Mouse (Mus musculus) C2C12 (cell line): ENCODE measurements around the gene Gm20388. TPM values are rescaled to one million over a fixed set of nuclear protein-coding genes. Genes with fewer than 3 reads are reported as not detected.

Source experiments
- H3K27me3 ChIP-seq: one replicate; pipeline ENCODE4 v1.6.1; 2011; ENCODE audit not compliant: control insufficient read depth, insufficient read depth, insufficient read length
- H3K36me3 ChIP-seq: one replicate; pipeline ENCODE4 v1.6.1; 2011; ENCODE audit not compliant: control insufficient read depth, insufficient read depth
- H3K4me3 ChIP-seq: one replicate; pipeline ENCODE4 v1.5.1; 2011; ENCODE audit warnings: mild to moderate bottlenecking, control low read depth; ENCODE audit not compliant: poor library complexity, insufficient read depth, severe bottlenecking
- H3K79me2 ChIP-seq: one replicate; pipeline ENCODE4 v1.6.1; 2011; ENCODE audit not compliant: control insufficient read depth, insufficient read depth
- H3K79me3 ChIP-seq: one replicate; pipeline ENCODE4 v1.6.1; 2011; ENCODE audit warnings: low read depth, control low read depth
- H3ac ChIP-seq: one replicate; pipeline ENCODE3; 2011; ENCODE audit warnings: low read depth; ENCODE audit not compliant: control insufficient read depth, insufficient read length
- CEBPB ChIP-seq: IDR thresholded peaks from one replicate; pipeline ENCODE4 v1.6.1; 2011; ENCODE audit warnings: low read depth, mild to moderate bottlenecking, control low read depth, moderate library complexity
- CTCF ChIP-seq: IDR thresholded peaks from one replicate; pipeline ENCODE4 v1.5.1; 2011; ENCODE audit not compliant: control insufficient read depth, insufficient read depth, insufficient read length
- FOSL1 ChIP-seq: IDR thresholded peaks from one replicate; pipeline ENCODE4 v1.8.0; 2011; ENCODE audit warnings: mild to moderate bottlenecking, low read length; ENCODE audit not compliant: poor library complexity, insufficient read depth, severe bottlenecking
- MAX ChIP-seq: IDR thresholded peaks from one replicate; pipeline ENCODE4 v1.6.1; 2011; ENCODE audit warnings: mild to moderate bottlenecking, control low read depth
- MYOD1 ChIP-seq: IDR thresholded peaks from one replicate; pipeline ENCODE4 v1.6.1; 2011; ENCODE audit warnings: low read depth; ENCODE audit not compliant: control insufficient read depth, insufficient read length
- MYOG ChIP-seq: IDR thresholded peaks from one replicate; pipeline ENCODE4 v1.6.1; 2011; ENCODE audit not compliant: control insufficient read depth, insufficient read length; ENCODE audit errors: extremely low read depth
- USF1 ChIP-seq: IDR thresholded peaks from one replicate; pipeline ENCODE4 v1.6.1; 2011; ENCODE audit warnings: low read depth, mild to moderate bottlenecking, control low read depth, moderate library complexity
- polyA plus RNA-seq: library from polyadenylated mRNA; unstranded; fragments of >200 nt; fragmentation: generic; extraction: Trizol; gene quantifications from one replicate; pipeline ENCODE4 v1.2.1, GENCODE M21; 2012; ENCODE audit warnings: missing spikeins

Gene Gm20388
- polyA plus RNA-seq, 1 experiment: 15.0 TPM

DNA sequence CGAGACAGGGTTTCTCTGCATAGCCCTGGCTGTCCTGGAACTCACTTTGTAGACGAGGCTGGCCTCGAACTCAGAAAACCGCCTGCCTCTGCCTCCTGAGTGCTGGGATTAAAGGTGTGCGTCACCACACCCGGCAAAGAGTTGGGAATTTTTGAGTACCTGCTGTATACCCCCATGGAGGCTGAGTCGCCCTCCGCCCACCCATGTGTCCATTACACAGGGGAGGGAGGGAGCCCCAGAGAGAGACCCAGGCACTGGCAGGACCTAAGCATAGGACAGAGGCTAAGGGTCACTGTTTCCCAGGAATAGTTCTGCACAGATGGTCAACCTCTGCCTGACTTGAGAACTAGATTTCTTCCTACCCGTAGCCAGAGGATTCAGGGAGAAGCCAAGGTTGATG, 596.6 kb downstream of the Gm20388 start:
- H3K79me2 ChIP-seq: peaks cover 56% of the 10 kb centered on the region
- TF ChIP-seq MYOG (no peak), CEBPB (no peak)
- peaks cover 3% of the 10 kb centered on the region for H3K79me3 ChIP-seq
- H3K36me3 ChIP-seq: no peaks in the 10 kb centered on the region
- H3K27me3 ChIP-seq: no peaks in the 10 kb centered on the region
- no peak overlapping the region for H3K4me3 ChIP-seq
- no peak overlapping the region for H3ac ChIP-seq

DNA sequence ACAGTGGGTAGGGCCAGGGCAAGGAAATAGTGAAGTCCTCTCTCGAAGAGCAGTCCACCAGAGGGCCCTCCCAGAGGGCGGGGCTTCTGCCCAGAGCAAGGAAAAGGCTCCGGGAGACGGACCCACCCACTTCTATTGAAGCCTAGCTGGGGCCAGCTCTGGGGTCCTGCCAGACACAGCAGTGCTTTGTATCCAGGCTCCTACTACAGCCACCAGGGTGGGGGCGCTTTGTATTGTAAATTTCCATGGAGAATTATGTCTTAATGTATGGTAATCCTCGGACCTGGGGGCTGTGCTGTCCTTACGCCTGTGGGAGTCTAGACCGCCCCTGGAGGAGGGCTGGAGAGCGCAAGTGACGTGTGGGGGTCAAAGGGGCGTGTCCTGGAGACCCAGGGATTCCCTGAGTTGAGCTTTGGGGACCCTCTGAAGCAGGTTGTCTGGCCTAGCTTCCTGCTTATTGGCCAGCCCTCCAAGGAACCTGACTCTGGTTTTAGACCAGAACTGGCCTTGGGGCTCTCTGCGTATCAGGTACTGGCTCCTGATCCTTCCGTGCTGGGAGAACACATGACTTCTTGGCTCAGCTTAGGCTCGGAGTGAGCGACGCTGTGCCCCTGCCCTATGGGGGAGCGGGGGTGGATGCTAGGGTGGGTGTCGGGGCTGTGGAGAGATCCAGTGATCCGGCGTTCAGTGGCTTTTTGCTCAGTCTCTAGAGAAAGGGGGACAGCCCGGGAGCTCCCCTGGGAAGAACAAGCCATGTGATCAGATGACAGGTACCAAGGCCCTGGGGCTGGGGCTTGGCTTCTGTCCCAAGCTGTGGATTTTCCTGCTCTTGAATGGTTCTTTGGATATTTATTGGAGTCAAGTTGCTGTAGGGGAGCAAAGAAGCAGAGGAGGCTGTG, 598.7 kb downstream of the Gm20388 start:
- H3K27me3 ChIP-seq: no peaks in the 10 kb centered on the region
- no peak for TF ChIP-seq MYOD1
- TF ChIP-seq CEBPB: no peak
- no peak for TF ChIP-seq FOSL1
- TF ChIP-seq CTCF: no peak
- no peak for TF ChIP-seq USF1
- no peak for TF ChIP-seq MAX
- no peak for TF ChIP-seq MYOG
- H3K4me3 ChIP-seq: no peak overlapping the region
- H3K36me3 ChIP-seq: no peaks in the 10 kb centered on the region
- peaks cover 3% of the 10 kb centered on the region for H3K79me3 ChIP-seq
- H3K79me2 ChIP-seq: peaks cover 44% of the 10 kb centered on the region
- H3ac ChIP-seq: no peak overlapping the region

DNA sequence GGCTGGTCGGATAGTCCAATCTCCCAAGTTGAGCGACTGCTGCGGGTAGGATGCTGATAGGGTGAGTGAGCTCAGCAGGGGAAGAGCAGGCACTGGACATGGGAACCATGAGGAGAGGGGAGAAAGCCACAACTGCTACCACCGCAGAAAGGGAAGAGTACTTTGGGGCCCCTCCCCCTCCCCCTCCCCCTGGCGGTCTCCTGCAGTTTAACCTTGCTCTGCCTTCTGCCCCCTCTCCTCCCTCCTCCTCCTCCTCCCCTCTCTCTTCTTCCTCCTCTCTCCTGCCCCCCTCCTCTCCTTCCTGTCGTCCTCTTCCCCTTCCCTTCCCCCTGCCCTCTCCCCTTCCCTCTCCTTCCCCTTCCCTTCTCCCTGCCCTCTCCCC, 599.4 kb downstream of the Gm20388 start:
- peaks cover 5% of the 10 kb centered on the region for H3K79me3 ChIP-seq
- no peaks in the 10 kb centered on the region for H3K36me3 ChIP-seq
- no peak for TF ChIP-seq FOSL1
- no peak for TF ChIP-seq CEBPB
- no peak for TF ChIP-seq USF1
- TF ChIP-seq CTCF: no peak
- no peak for TF ChIP-seq MYOD1
- TF ChIP-seq MYOG: no peak
- no peak for TF ChIP-seq MAX
- H3ac ChIP-seq: no peak overlapping the region
- no peaks in the 10 kb centered on the region for H3K27me3 ChIP-seq
- H3K4me3 ChIP-seq: no peak overlapping the region
- H3K79me2 ChIP-seq: peaks cover 42% of the 10 kb centered on the region

DNA sequence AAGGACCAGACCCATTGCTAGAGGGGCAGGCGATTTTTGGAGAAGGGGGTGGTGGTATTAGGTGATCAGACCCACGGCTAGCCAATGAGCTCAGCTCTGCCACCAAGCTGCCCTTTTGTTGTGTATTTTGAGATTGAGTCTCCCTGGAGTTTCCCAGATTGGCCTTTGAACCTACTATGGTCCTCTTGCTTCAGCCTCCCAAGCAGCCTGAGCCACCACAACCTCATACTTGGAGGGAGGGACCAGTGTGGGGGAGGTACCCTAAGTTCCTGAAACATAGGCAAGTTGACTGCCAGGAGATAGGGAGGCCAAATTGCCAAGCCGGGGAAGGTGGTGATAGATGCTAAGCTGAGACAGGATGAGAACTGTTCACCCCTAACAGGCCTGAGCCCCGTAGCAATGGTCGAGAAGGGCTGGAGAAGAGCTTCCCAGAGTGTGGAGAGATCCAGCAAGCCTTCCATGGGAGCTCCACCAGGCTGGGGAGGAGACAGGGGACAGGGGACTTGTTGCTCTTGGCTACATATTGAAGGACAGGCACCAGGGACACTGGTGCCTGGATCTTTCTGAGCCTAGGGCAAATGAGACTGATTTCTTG, 600.3 kb downstream of the Gm20388 start:
- Histone ChIP-seq H3K36me3 (no peaks in the 10 kb centered on the region), H3K79me2 (peaks cover 33% of the 10 kb centered on the region), H3ac (no peak overlapping the region), H3K4me3 (no peak overlapping the region), H3K27me3 (no peaks in the 10 kb centered on the region), H3K79me3 (peaks cover 2% of the 10 kb centered on the region)
- TF ChIP-seq FOSL1: no peak
- TF ChIP-seq CTCF: no peak

DNA sequence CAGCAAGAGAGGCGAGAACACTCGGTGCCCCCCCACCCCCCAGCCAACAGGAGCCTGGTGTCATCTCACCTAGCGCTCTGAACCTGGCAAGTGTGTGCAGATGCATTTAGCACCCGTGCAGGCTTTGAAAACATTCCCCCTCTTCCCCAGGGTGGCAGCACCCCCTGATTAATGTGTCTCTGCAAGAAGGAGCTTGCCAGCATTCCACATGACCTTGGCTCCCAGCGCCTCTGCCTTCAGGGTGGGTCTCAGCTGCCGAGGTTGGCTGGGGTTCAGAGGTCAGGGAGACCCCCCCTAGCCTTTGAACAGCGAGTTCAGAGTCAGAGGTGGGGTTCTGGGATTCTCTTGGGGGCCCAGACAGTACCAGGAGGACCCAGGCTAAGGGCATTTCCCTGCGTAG, 601.1 kb downstream of the Gm20388 start:
- no peaks in the 10 kb centered on the region for H3K36me3 ChIP-seq
- no peak overlapping the region for H3K4me3 ChIP-seq

DNA sequence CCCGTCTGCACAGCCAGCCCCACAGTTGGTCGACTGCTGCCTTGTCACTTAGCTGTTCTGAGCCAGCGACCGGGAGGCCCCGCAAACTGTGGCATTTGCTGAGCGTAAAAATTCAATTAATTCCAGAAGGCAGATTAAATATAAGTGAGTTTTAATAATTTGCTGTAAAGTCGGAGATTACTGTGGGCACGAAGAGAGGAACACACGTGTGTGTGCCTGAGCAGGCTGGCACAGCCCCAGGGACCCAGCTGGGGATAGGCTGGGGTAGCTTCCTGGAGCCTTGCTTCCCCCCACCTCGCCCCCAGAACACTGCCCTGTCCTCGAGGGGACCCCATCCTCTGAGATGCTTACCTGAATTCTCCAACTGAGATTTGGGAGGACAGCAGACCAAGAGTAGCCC, 601.7 kb downstream of the Gm20388 start:
- H3K27me3 ChIP-seq: no peaks in the 10 kb centered on the region

More for the DNA sequence above, 601.1 kb downstream of the Gm20388 start:
- peaks cover 25% of the 10 kb centered on the region for H3K79me2 ChIP-seq
- peaks cover 2% of the 10 kb centered on the region for H3K79me3 ChIP-seq
- H3ac ChIP-seq: no peak overlapping the region
- H3K27me3 ChIP-seq: no peaks in the 10 kb centered on the region
- TF ChIP-seq MAX (no peak), MYOG (no peak), USF1 (no peak), CTCF (no peak)

More for the DNA sequence above, 601.7 kb downstream of the Gm20388 start:
- Histone ChIP-seq H3ac (no peak overlapping the region), H3K79me2 (peaks cover 20% of the 10 kb centered on the region), H3K4me3 (no peak overlapping the region), H3K79me3 (peaks cover 2% of the 10 kb centered on the region), H3K36me3 (no peaks in the 10 kb centered on the region)
- TF ChIP-seq FOSL1: no peak
- TF ChIP-seq CEBPB: no peak
- TF ChIP-seq MAX: no peak
- TF ChIP-seq MYOG: no peak
- no peak for TF ChIP-seq USF1
- no peak for TF ChIP-seq MYOD1
- TF ChIP-seq CTCF: no peak
